Mouse (Mus musculus): ENCODE data around the gene Mfsd4b5.
A peak's percentile ranks its signal among the peaks of the same experiment; 100 is the strongest.
"Not testable (repeated sequence)": the region's sequence is repeated elsewhere in the genome, so short reads cannot be mapped to it uniquely, and the experiment has no call there.

The Mfsd4b5 gene

GRCm38 (mm10) chr10:39986466-39986865 lies at the start of gene Mfsd4b5:
TSS of gene Mfsd4b5 (minus strand) at chr10:39986646.
- DNase-seq (ENCODE audit: low spot score in 2 of 2) = no peak

GRCm38 (mm10) chr10:40034956-40035355 lies 48.5 kb upstream of the Mfsd4b5 start:
- no peak for DNase-seq (ENCODE audit: low spot score in 2 of 2)

- no peak for DNase-seq (ENCODE audit: low spot score in 2 of 2)
These were observed 46.5 kb upstream of the Mfsd4b5 start for GRCm38 (mm10) chr10:40032897-40033296.

GRCm38 (mm10) chr10:40030716-40031115 lies 44.3 kb upstream of the Mfsd4b5 start:
- DNase-seq (ENCODE audit: low spot score in 2 of 2) = no peak

- no peak for DNase-seq (ENCODE audit: low spot score in 2 of 2)
These were observed 43.2 kb upstream of the Mfsd4b5 start for GRCm38 (mm10) chr10:40029610-40030009.

GRCm38 (mm10) chr10:40028091-40028490 lies 41.6 kb upstream of the Mfsd4b5 start:
- DNase-seq (ENCODE audit: low spot score in 2 of 2) = no peak

GRCm38 (mm10) chr10:40026546-40026945 lies 40.1 kb upstream of the Mfsd4b5 start:
- no peak for DNase-seq (ENCODE audit: low spot score in 2 of 2)

- no peak for DNase-seq (ENCODE audit: low spot score in 2 of 2)
These were observed 39.1 kb upstream of the Mfsd4b5 start for GRCm38 (mm10) chr10:40025560-40025959.

GRCm38 (mm10) chr10:40024554-40025428 lies 38.3 kb upstream of the Mfsd4b5 start, which contains the start of gene Mfsd4b1:
TSS of gene Mfsd4b1 (minus strand) at chr10:40025268.
- peak; percentile 60 to 65 for DNase-seq (ENCODE audit: low spot score in 2 of 2)

- DNase-seq (ENCODE audit: low spot score in 2 of 2) = no peak
These were observed 34.0 kb upstream of the Mfsd4b5 start for GRCm38 (mm10) chr10:40020401-40020800.

GRCm38 (mm10) chr10:40019492-40019891 lies 33.0 kb upstream of the Mfsd4b5 start:
- DNase-seq (ENCODE audit: low spot score in 2 of 2) = no peak

GRCm38 (mm10) chr10:40018261-40018860 lies 31.9 kb upstream of the Mfsd4b5 start:
- no peak for DNase-seq (ENCODE audit: low spot score in 2 of 2)

GRCm38 (mm10) chr10:40009591-40009990 lies 23.1 kb upstream of the Mfsd4b5 start:
- DNase-seq (ENCODE audit: low spot score in 2 of 2) = no peak

- not testable (repeated sequence) for DNase-seq (ENCODE audit: low spot score in 2 of 2)
These were observed 22.4 kb upstream of the Mfsd4b5 start for GRCm38 (mm10) chr10:40008847-40009246.

GRCm38 (mm10) chr10:40007953-40008352 lies 21.5 kb upstream of the Mfsd4b5 start:
- DNase-seq (ENCODE audit: low spot score in 2 of 2) = no peak

GRCm38 (mm10) chr10:40006963-40007362 lies 20.5 kb upstream of the Mfsd4b5 start:
- no peak for DNase-seq (ENCODE audit: low spot score in 2 of 2)

- no peak for DNase-seq (ENCODE audit: low spot score in 2 of 2)
These were observed 14.3 kb upstream of the Mfsd4b5 start for GRCm38 (mm10) chr10:40000746-40001145.

- DNase-seq (ENCODE audit: low spot score in 2 of 2) = peak; percentile 5 to 13
These were observed 4.7 kb upstream of the Mfsd4b5 start for GRCm38 (mm10) chr10:39991155-39991554.

GRCm38 (mm10) chr10:39982604-39983003 lies 3.8 kb downstream of the Mfsd4b5 start:
- no peak for DNase-seq (ENCODE audit: low spot score in 2 of 2)

GRCm38 (mm10) chr10:39978231-39978630 lies 8.2 kb downstream of the Mfsd4b5 start:
- no peak for DNase-seq (ENCODE audit: low spot score in 2 of 2)

- DNase-seq (ENCODE audit: low spot score in 2 of 2) = no peak
These were observed 9.1 kb downstream of the Mfsd4b5 start for GRCm38 (mm10) chr10:39977346-39977745.

GRCm38 (mm10) chr10:39975771-39976170 lies 10.7 kb downstream of the Mfsd4b5 start:
- no peak for DNase-seq (ENCODE audit: low spot score in 2 of 2)

- no peak for DNase-seq (ENCODE audit: low spot score in 2 of 2)
These were observed 11.5 kb downstream of the Mfsd4b5 start for GRCm38 (mm10) chr10:39974982-39975381.
